Mouse (Mus musculus) MEL (cell line): ENCODE results near the gene Krt18.
"Not testable (repeated sequence)": the region's sequence is repeated elsewhere in the genome, so short reads cannot be mapped to it uniquely, and the experiment has no call there.

Experiments
- CHD2 ChIP-seq: IDR thresholded peaks from 2 replicates; pipeline ENCODE4 v1.6.1; 2011; ENCODE audit warnings: low read length, improper control_type of control experiment
- CTCF ChIP-seq, 3 experiments: IDR thresholded peaks in 2 of 3; conservative IDR thresholded peaks in 1 of 3; 2 replicates each; pipeline ENCODE4 v1.5.1; 2011 to 2012; ENCODE audit warnings: low read length in 3 of 3, low read depth in 2 of 3, mild to moderate bottlenecking in 2 of 3, improper control_type of control experiment in 1 of 3, inconsistent platforms in 1 of 3, mixed read lengths in 1 of 3, moderate library complexity in 1 of 3; ENCODE audit not compliant: control insufficient read depth in 1 of 3, insufficient read depth in 1 of 3, poor library complexity in 1 of 3, severe bottlenecking in 1 of 3
- E2F4 ChIP-seq: IDR thresholded peaks from 2 replicates; pipeline ENCODE4 v1.6.1; 2011; ENCODE audit warnings: low read depth, low read length, improper control_type of control experiment, borderline replicate concordance
- MAFK ChIP-seq: IDR thresholded peaks from 2 replicates; pipeline ENCODE4 v1.6.1; 2011; ENCODE audit warnings: low read depth, mild to moderate bottlenecking, low read length, improper control_type of control experiment, borderline replicate concordance
- MEF2A ChIP-seq: IDR thresholded peaks from 2 replicates; pipeline ENCODE4 v1.6.1; 2014; ENCODE audit warnings: low read depth, mild to moderate bottlenecking, inconsistent platforms, low read length, improper control_type of control experiment; ENCODE audit not compliant: poor library complexity, insufficient replicate concordance, severe bottlenecking; ENCODE audit errors: extremely low read depth
- NELFE ChIP-seq: IDR thresholded peaks from 2 replicates; pipeline ENCODE4 v1.6.1; 2011; ENCODE audit warnings: low read depth, low read length, improper control_type of control experiment
- POLR2A ChIP-seq, 2 experiments: IDR thresholded peaks; 2 replicates each; pipeline ENCODE4 v1.6.1; 2011 to 2012; ENCODE audit warnings: low read length in 2 of 2, mild to moderate bottlenecking in 2 of 2, control low read depth in 1 of 2, improper control_type of control experiment in 1 of 2, low read depth in 1 of 2, moderate library complexity in 1 of 2; ENCODE audit not compliant: control insufficient read depth in 1 of 2, insufficient read depth in 1 of 2, poor library complexity in 1 of 2
- POLR2AphosphoS2 ChIP-seq: IDR thresholded peaks from 2 replicates; pipeline ENCODE4 v1.6.1; 2011; ENCODE audit warnings: low read length, improper control_type of control experiment
- RAD21 ChIP-seq: IDR thresholded peaks from 2 replicates; pipeline ENCODE4 v1.6.1; 2011; ENCODE audit warnings: mild to moderate bottlenecking, low read depth, low read length, improper control_type of control experiment
- TAL1 ChIP-seq: IDR thresholded peaks from 2 replicates; pipeline ENCODE4 v1.6.1; 2012; ENCODE audit warnings: mild to moderate bottlenecking, inconsistent platforms, low read length, moderate library complexity, mixed read lengths
- USF1 ChIP-seq: IDR thresholded peaks from 2 replicates; pipeline ENCODE4 v1.6.1; 2014; ENCODE audit warnings: low read depth, mild to moderate bottlenecking, inconsistent platforms, low read length, improper control_type of control experiment, moderate library complexity
- USF2 ChIP-seq, 2 experiments: IDR thresholded peaks; 2 replicates each; pipeline ENCODE4 v1.6.1; 2011 to 2012; ENCODE audit warnings: improper control_type of control experiment in 2 of 2, low read length in 2 of 2, borderline replicate concordance in 1 of 2, inconsistent platforms in 1 of 2, low read depth in 1 of 2, mild to moderate bottlenecking in 1 of 2; ENCODE audit not compliant: insufficient read depth in 1 of 2
- ZKSCAN1 ChIP-seq: IDR thresholded peaks from 2 replicates; pipeline ENCODE4 v1.6.1; 2012; ENCODE audit warnings: low read depth, mild to moderate bottlenecking, inconsistent platforms, low read length, improper control_type of control experiment, moderate library complexity
- ZNF384 ChIP-seq: IDR thresholded peaks from 2 replicates; pipeline ENCODE4 v1.6.1; 2012; ENCODE audit warnings: low read depth, mild to moderate bottlenecking, inconsistent platforms, low read length, improper control_type of control experiment

DNA sequence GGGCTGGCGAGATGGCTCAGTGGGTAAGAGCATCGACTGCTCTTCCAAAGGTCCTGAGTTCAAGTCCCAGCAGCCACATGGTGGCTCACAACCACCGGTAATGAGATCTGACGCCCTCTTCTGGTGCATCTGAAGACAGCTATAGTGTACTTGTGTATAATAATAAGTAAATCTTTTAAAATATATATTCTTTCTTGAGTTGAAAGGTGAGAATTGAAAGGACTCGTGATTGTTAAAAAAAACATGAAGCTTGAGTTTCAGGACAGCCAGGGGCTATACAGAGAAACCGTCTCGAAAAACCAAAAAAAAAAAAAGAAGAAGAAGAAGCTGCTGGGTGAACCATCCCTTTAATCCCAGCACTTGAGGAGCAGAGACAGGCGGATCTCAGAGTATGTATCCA lies 51.9 kb downstream of the Krt18 start:
- TF ChIP-seq CTCF (IDR thresholded peaks at IDR 0.05 in 2 of 3, conservative IDR thresholded peaks at IDR 0.05 in 1 of 3; ENCODE audit: control insufficient read depth in 1 of 3, insufficient read depth in 1 of 3, low read depth in 2 of 3, low read length in 3 of 3, poor library complexity in 1 of 3, severe bottlenecking in 1 of 3) (peak in 1 of 3 experiments; percentile 17; a peak in 1 of 6 replicates), ZNF384 (peak; percentile 39)
- TF ChIP-seq POLR2AphosphoS2; MEF2A; RAD21; NELFE; POLR2A (IDR thresholded peaks at IDR 0.05; ENCODE audit: control insufficient read depth in 1 of 2, insufficient read depth in 1 of 2, low read depth in 1 of 2, low read length in 2 of 2, poor library complexity in 1 of 2); E2F4; USF1; USF2 (IDR thresholded peaks at IDR 0.05; ENCODE audit: borderline replicate concordance in 1 of 2, insufficient read depth in 1 of 2, low read depth in 1 of 2, low read length in 2 of 2); MAFK; CHD2; ZKSCAN1; TAL1: not testable (repeated sequence)
